Mouse (Mus musculus): ENCODE measurements around the gene Cfap100. TPM values are rescaled to one million over a fixed set of nuclear protein-coding genes. Genes with fewer than 3 reads are reported as not detected.

Cfap100 gene
- polyA plus RNA-seq, 1 experiment from 2014 or later: 0.59 TPM

GRCm38 (mm10) chr6:90368976-90369724 is 59.4 kb downstream of the Cfap100 start, which contains the start of gene Zxdc:
Zxdc (plus strand) TSS chr6:90369492.
- peak; percentile 98 for DNase-seq (ENCODE audit: low spot score)
- H3K9ac ChIP-seq (replicated peaks; ENCODE audit: low read length): peak within 1 kb of the TSS; percentile 79
- H3K27ac ChIP-seq (replicated peaks; ENCODE audit: low read depth, low read length): no peak within 1 kb of the TSS; the same call in 1 of the 2 replicates
- peak within 1 kb of the TSS; percentile 92 for H3K4me3 ChIP-seq (ENCODE audit: low read depth, low read length)
- peaks cover 6% of the 10 kb centered on the region for H3K36me3 ChIP-seq (replicated peaks; ENCODE audit: control insufficient read depth, insufficient read depth, low read depth, low read length)
- no peaks in the 10 kb centered on the region for H3K9me3 ChIP-seq (replicated peaks; ENCODE audit: control insufficient read depth, low read length)
- peak within 1 kb of the TSS; percentile 99 for H3K4me2 ChIP-seq (ENCODE audit: low read depth, low read length)
- ATAC-seq (replicated peaks; ENCODE audit: insufficient number of reproducible peaks, low FRiP score, low TSS enrichment, low read depth): peak; percentile 95
- no peaks in the 10 kb centered on the region for H3K4me1 ChIP-seq (ENCODE audit: control insufficient read depth, insufficient read depth, low read length)
- 6% methylated on average over 41 of the region's 41 CpGs for WGBS
- no peaks in the 10 kb centered on the region for H3K27me3 ChIP-seq (ENCODE audit: control insufficient read depth, insufficient read depth, low read length)

GRCm38 (mm10) chr6:90363301-90363700 is 65.3 kb downstream of the Cfap100 start:
- DNase-seq (ENCODE audit: low spot score) (no peak), ATAC-seq (replicated peaks; ENCODE audit: insufficient number of reproducible peaks, low FRiP score, low TSS enrichment, low read depth) (no peak)
- no peak overlapping the region for H3K27ac ChIP-seq (replicated peaks; ENCODE audit: low read depth, low read length)
- H3K36me3 ChIP-seq (replicated peaks; ENCODE audit: control insufficient read depth, insufficient read depth, low read depth, low read length): no peaks in the 10 kb centered on the region
- H3K4me3 ChIP-seq (ENCODE audit: low read depth, low read length): no peak overlapping the region
- no peaks in the 10 kb centered on the region for H3K27me3 ChIP-seq (ENCODE audit: control insufficient read depth, insufficient read depth, low read length)
- H3K4me1 ChIP-seq (ENCODE audit: control insufficient read depth, insufficient read depth, low read length): no peaks in the 10 kb centered on the region
- H3K9me3 ChIP-seq (replicated peaks; ENCODE audit: control insufficient read depth, low read length): no peaks in the 10 kb centered on the region
- 85% methylated on average over 5 of the region's 5 CpGs for WGBS
- no peak overlapping the region for H3K9ac ChIP-seq (replicated peaks; ENCODE audit: low read length)
- H3K4me2 ChIP-seq (ENCODE audit: low read depth, low read length): no peak overlapping the region

GRCm38 (mm10) chr6:90360922-90361614 is 67.5 kb downstream of the Cfap100 start:
- no peak overlapping the region for H3K4me3 ChIP-seq (ENCODE audit: low read depth, low read length)
- H3K36me3 ChIP-seq (replicated peaks; ENCODE audit: control insufficient read depth, insufficient read depth, low read depth, low read length): no peaks in the 10 kb centered on the region
- H3K9ac ChIP-seq (replicated peaks; ENCODE audit: low read length): no peak overlapping the region
- ATAC-seq (replicated peaks; ENCODE audit: insufficient number of reproducible peaks, low FRiP score, low TSS enrichment, low read depth) (no peak), DNase-seq (ENCODE audit: low spot score) (no peak)
- no peaks in the 10 kb centered on the region for H3K27me3 ChIP-seq (ENCODE audit: control insufficient read depth, insufficient read depth, low read length)
- no peaks in the 10 kb centered on the region for H3K9me3 ChIP-seq (replicated peaks; ENCODE audit: control insufficient read depth, low read length)
- no peak overlapping the region for H3K4me2 ChIP-seq (ENCODE audit: low read depth, low read length)
- H3K27ac ChIP-seq (replicated peaks; ENCODE audit: low read depth, low read length): no peak overlapping the region
- 83% methylated on average over 6 of the region's 6 CpGs for WGBS
- no peaks in the 10 kb centered on the region for H3K4me1 ChIP-seq (ENCODE audit: control insufficient read depth, insufficient read depth, low read length)

GRCm38 (mm10) chr6:90360024-90360781 is 68.4 kb downstream of the Cfap100 start:
- no peaks in the 10 kb centered on the region for H3K27me3 ChIP-seq (ENCODE audit: control insufficient read depth, insufficient read depth, low read length)
- H3K9me3 ChIP-seq (replicated peaks; ENCODE audit: control insufficient read depth, low read length): no peaks in the 10 kb centered on the region
- WGBS: 40% methylated on average over 7 of the region's 7 CpGs
- H3K4me1 ChIP-seq (ENCODE audit: control insufficient read depth, insufficient read depth, low read length): no peaks in the 10 kb centered on the region
- peak; percentile 51 for ATAC-seq (replicated peaks; ENCODE audit: insufficient number of reproducible peaks, low FRiP score, low TSS enrichment, low read depth)
- no peak overlapping the region for H3K4me3 ChIP-seq (ENCODE audit: low read depth, low read length)
- no peaks in the 10 kb centered on the region for H3K36me3 ChIP-seq (replicated peaks; ENCODE audit: control insufficient read depth, insufficient read depth, low read depth, low read length)
- no peak overlapping the region for H3K27ac ChIP-seq (replicated peaks; ENCODE audit: low read depth, low read length)
- DNase-seq (ENCODE audit: low spot score): peak; percentile 74
- H3K4me2 ChIP-seq (ENCODE audit: low read depth, low read length): no peak overlapping the region
- no peak overlapping the region for H3K9ac ChIP-seq (replicated peaks; ENCODE audit: low read length)

- 71% methylated on average over 2 of the region's 2 CpGs for WGBS
- no peaks in the 10 kb centered on the region for H3K4me1 ChIP-seq (ENCODE audit: control insufficient read depth, insufficient read depth, low read length)
- no peak overlapping the region; the same call in 1 of the 2 replicates for H3K27ac ChIP-seq (replicated peaks; ENCODE audit: low read depth, low read length)
- ATAC-seq (replicated peaks; ENCODE audit: insufficient number of reproducible peaks, low FRiP score, low TSS enrichment, low read depth) (no peak), DNase-seq (ENCODE audit: low spot score) (no peak)
- no peak overlapping the region for H3K4me2 ChIP-seq (ENCODE audit: low read depth, low read length)
- H3K4me3 ChIP-seq (ENCODE audit: low read depth, low read length): no peak overlapping the region
- H3K27me3 ChIP-seq (ENCODE audit: control insufficient read depth, insufficient read depth, low read length): no peaks in the 10 kb centered on the region
- no peaks in the 10 kb centered on the region for H3K36me3 ChIP-seq (replicated peaks; ENCODE audit: control insufficient read depth, insufficient read depth, low read depth, low read length)
- H3K9ac ChIP-seq (replicated peaks; ENCODE audit: low read length): no peak overlapping the region
- no peaks in the 10 kb centered on the region for H3K9me3 ChIP-seq (replicated peaks; ENCODE audit: control insufficient read depth, low read length)
Measured at GRCm38 (mm10) chr6:90359445-90359844, 69.2 kb downstream of the Cfap100 start.

- H3K27me3 ChIP-seq (ENCODE audit: control insufficient read depth, insufficient read depth, low read length): no peaks in the 10 kb centered on the region
- 67% methylated on average over 5 of the region's 5 CpGs for WGBS
- no peak for ATAC-seq (replicated peaks; ENCODE audit: insufficient number of reproducible peaks, low FRiP score, low TSS enrichment, low read depth)
- no peak overlapping the region for H3K27ac ChIP-seq (replicated peaks; ENCODE audit: low read depth, low read length)
- DNase-seq (ENCODE audit: low spot score): no peak
- H3K4me3 ChIP-seq (ENCODE audit: low read depth, low read length): no peak overlapping the region
- H3K9ac ChIP-seq (replicated peaks; ENCODE audit: low read length): no peak overlapping the region
- no peaks in the 10 kb centered on the region for H3K9me3 ChIP-seq (replicated peaks; ENCODE audit: control insufficient read depth, low read length)
- no peaks in the 10 kb centered on the region for H3K36me3 ChIP-seq (replicated peaks; ENCODE audit: control insufficient read depth, insufficient read depth, low read depth, low read length)
- no peaks in the 10 kb centered on the region for H3K4me1 ChIP-seq (ENCODE audit: control insufficient read depth, insufficient read depth, low read length)
- H3K4me2 ChIP-seq (ENCODE audit: low read depth, low read length): no peak overlapping the region
Measured at GRCm38 (mm10) chr6:90358142-90358541, 70.5 kb downstream of the Cfap100 start.

All from embryonic facial prominence, embryonic 11.5 days (tissue).